Mouse (Mus musculus): Measurements from ENCODE around the gene Itgb6. TPM values are rescaled to one million over a fixed set of nuclear protein-coding genes. Genes with fewer than 3 reads are reported as not detected.

Itgb6 gene
- total and polyA plus RNA-seq, 3 experiments, result not detected

- Histone ChIP-seq H3K4me3 (replicated peaks in 1 of 3; ENCODE audit: low read depth in 2 of 3, low read length in 2 of 3, poor library complexity in 1 of 3) (no peak overlapping the region), H3K9me3 (replicated peaks; ENCODE audit: low read length) (no peaks in the 10 kb centered on the region), H3K4me1 (ENCODE audit: control insufficient read depth in 1 of 2, insufficient read depth in 2 of 2) (no peaks in the 10 kb centered on the region), H3K79me2 (replicated peaks; ENCODE audit: control insufficient read depth, extremely low read depth, insufficient read depth, poor library complexity, severe bottlenecking) (no peaks in the 10 kb centered on the region), H3K27ac (ENCODE audit: insufficient read depth, low read depth) (no peak overlapping the region), H3K4me2 (ENCODE audit: insufficient read depth, low read depth, poor library complexity, severe bottlenecking) (no peak overlapping the region), H3K36me3 (replicated peaks in 1 of 2; ENCODE audit: control insufficient read depth in 1 of 2, insufficient read depth in 1 of 2, low read length in 1 of 2) (no peaks in the 10 kb centered on the region), H3K9ac (ENCODE audit: insufficient read depth, low read depth) (no peak overlapping the region), H3K27me3 (replicated peaks) (no peaks in the 10 kb centered on the region)
- no peak for DNase-seq (ENCODE audit: extremely low read depth)
- TF ChIP-seq RCOR1 (conservative IDR thresholded peaks at IDR 0.05; ENCODE audit: low read depth, low read length) (no peak), EP300 (IDR thresholded peaks at IDR 0.05; ENCODE audit: low read length) (no peak), MAZ (IDR thresholded peaks at IDR 0.05; ENCODE audit: low read depth, low read length) (no peak), BHLHE40 (IDR thresholded peaks at IDR 0.05; ENCODE audit: low read depth, low read length) (no peak), PAX5 (IDR thresholded peaks at IDR 0.05; ENCODE audit: low read length) (no peak), USF2 (conservative IDR thresholded peaks at IDR 0.05; ENCODE audit: low read depth, low read length) (no peak), ZKSCAN1 (IDR thresholded peaks at IDR 0.05; ENCODE audit: borderline replicate concordance, low read depth, low read length) (no peak), JUN (IDR thresholded peaks at IDR 0.05; ENCODE audit: insufficient read depth, low read depth, low read length) (no peak), CHD2 (IDR thresholded peaks at IDR 0.05; ENCODE audit: low read length) (no peak), E2F4 (IDR thresholded peaks at IDR 0.05; ENCODE audit: insufficient replicate concordance, low read depth, low read length) (no peak)
- in situ Hi-C loops (cut with MboI; ENCODE audit: low pct_ligation_motif_present, low pct_unique_long_range_greater_than_20kb, low sequenced_read_pairs) (no loop called here), dilution Hi-C loops (cut with MboI; ENCODE audit: extremely low pct_ligation_motif_present, extremely low pct_unique_long_range_greater_than_20kb, low sequenced_read_pairs) (no loop called here)
Measured at GRCm38 (mm10) chr2:60647650-60648049, 74.8 kb downstream of the Itgb6 start.

GRCm38 (mm10) chr2:60646583-60646982 is 75.9 kb downstream of the Itgb6 start:
- Histone ChIP-seq H3K27me3 (replicated peaks) (no peaks in the 10 kb centered on the region), H3K79me2 (replicated peaks; ENCODE audit: control insufficient read depth, extremely low read depth, insufficient read depth, poor library complexity, severe bottlenecking) (no peaks in the 10 kb centered on the region), H3K9me3 (replicated peaks; ENCODE audit: low read length) (no peaks in the 10 kb centered on the region), H3K4me3 (replicated peaks in 1 of 3; ENCODE audit: low read depth in 2 of 3, low read length in 2 of 3, poor library complexity in 1 of 3) (no peak overlapping the region), H3K36me3 (replicated peaks in 1 of 2; ENCODE audit: control insufficient read depth in 1 of 2, insufficient read depth in 1 of 2, low read length in 1 of 2) (no peaks in the 10 kb centered on the region), H3K4me2 (ENCODE audit: insufficient read depth, low read depth, poor library complexity, severe bottlenecking) (no peak overlapping the region), H3K9ac (ENCODE audit: insufficient read depth, low read depth) (no peak overlapping the region), H3K4me1 (ENCODE audit: control insufficient read depth in 1 of 2, insufficient read depth in 2 of 2) (no peaks in the 10 kb centered on the region), H3K27ac (ENCODE audit: insufficient read depth, low read depth) (no peak overlapping the region)
- TF ChIP-seq E2F4 (IDR thresholded peaks at IDR 0.05; ENCODE audit: insufficient replicate concordance, low read depth, low read length) (no peak), IRF4 (IDR thresholded peaks at IDR 0.05; ENCODE audit: low read depth, low read length) (no peak), TBP (conservative IDR thresholded peaks at IDR 0.05; ENCODE audit: low read depth, low read length) (no peak), MXI1 (IDR thresholded peaks at IDR 0.05; ENCODE audit: low read depth, low read length) (no peak), GABPA (IDR thresholded peaks at IDR 0.05; ENCODE audit: insufficient replicate concordance, low read depth, low read length) (no peak), POLR2A (IDR thresholded peaks at IDR 0.05; ENCODE audit: low read depth, low read length) (no peak), SIN3A (IDR thresholded peaks at IDR 0.05; ENCODE audit: low read length) (no peak), EP300 (IDR thresholded peaks at IDR 0.05; ENCODE audit: low read length) (no peak), ZC3H11A (IDR thresholded peaks at IDR 0.05; ENCODE audit: low read depth, low read length) (no peak), ZNF384 (IDR thresholded peaks at IDR 0.05; ENCODE audit: low read depth, low read length) (no peak)
- no peak for DNase-seq (ENCODE audit: extremely low read depth)
- dilution Hi-C loops (cut with MboI; ENCODE audit: extremely low pct_ligation_motif_present, extremely low pct_unique_long_range_greater_than_20kb, low sequenced_read_pairs) (no loop called here), in situ Hi-C loops (cut with MboI; ENCODE audit: low pct_ligation_motif_present, low pct_unique_long_range_greater_than_20kb, low sequenced_read_pairs) (no loop called here)

Data from CH12.LX (cell line).